Mouse (Mus musculus): ENCODE results near the gene Rtel1. TPM values are rescaled to one million over a fixed set of nuclear protein-coding genes. Genes with fewer than 3 reads are reported as not detected.
A peak's percentile ranks its signal among the peaks of the same experiment; 100 is the strongest.

Gene Rtel1
- polyA plus RNA-seq, 1 experiment from 2014 or later, result 26.2 TPM

DNA sequence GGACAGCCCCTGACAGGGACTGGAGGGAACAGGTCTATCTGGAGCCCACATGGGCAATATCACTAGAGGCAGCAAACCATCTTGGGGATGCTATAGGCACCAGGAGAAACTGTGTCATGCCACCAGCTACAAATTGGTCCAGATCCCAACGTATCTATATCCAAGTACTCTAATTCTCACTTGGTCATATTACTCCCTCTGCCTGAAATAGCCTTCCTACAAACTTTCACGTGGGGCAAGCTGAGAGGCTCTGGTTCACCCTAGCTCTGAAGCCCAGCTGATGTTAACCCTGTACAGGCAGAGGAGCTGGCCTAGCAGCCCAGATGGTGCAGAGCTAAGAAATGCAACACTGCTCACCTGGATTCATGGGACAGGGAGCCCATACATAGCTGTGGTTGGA is 72.0 kb downstream of the Rtel1 start:
- no peaks in the 10 kb centered on the region for H3K9me3 ChIP-seq (replicated peaks)
- H3K9ac ChIP-seq, result no peak overlapping the region
- H3K27ac ChIP-seq, result no peak overlapping the region
- DNase-seq (no peak), ATAC-seq (ENCODE audit: low read depth) (no peak)
- no peak overlapping the region for H3K4me3 ChIP-seq (replicated peaks)
- H3K4me2 ChIP-seq, result no peak overlapping the region
- WGBS (ENCODE audit: insufficient replicate concordance), result 67% methylated on average over 2 of the region's 2 CpGs
- no peaks in the 10 kb centered on the region for H3K27me3 ChIP-seq
- H3K4me1 ChIP-seq (replicated peaks), result no peaks in the 10 kb centered on the region
- peaks cover 70% of the 10 kb centered on the region for H3K36me3 ChIP-seq

GRCm38 (mm10) chr2:181392600-181393213 is 73.2 kb downstream of the Rtel1 start:
- DNase-seq, result peak; percentile 65
- H3K9ac ChIP-seq, result no peak overlapping the region
- no peaks in the 10 kb centered on the region for H3K9me3 ChIP-seq (replicated peaks)
- no peaks in the 10 kb centered on the region for H3K4me1 ChIP-seq (replicated peaks)
- peaks cover 58% of the 10 kb centered on the region for H3K36me3 ChIP-seq
- ATAC-seq (ENCODE audit: low read depth), result peak; percentile 73
- H3K27ac ChIP-seq, result no peak overlapping the region
- H3K4me2 ChIP-seq, result no peak overlapping the region
- H3K27me3 ChIP-seq, result no peaks in the 10 kb centered on the region
- WGBS (ENCODE audit: insufficient replicate concordance), result 29% methylated on average over 4 of the region's 4 CpGs
- H3K4me3 ChIP-seq (replicated peaks), result no peak overlapping the region

GRCm38 (mm10) chr2:181394086-181394485 is 74.5 kb downstream of the Rtel1 start:
- Histone ChIP-seq H3K4me1 (replicated peaks) (no peaks in the 10 kb centered on the region), H3K9me3 (replicated peaks) (no peaks in the 10 kb centered on the region), H3K36me3 (peaks cover 55% of the 10 kb centered on the region), H3K4me2 (no peak overlapping the region), H3K27ac (no peak overlapping the region), H3K4me3 (replicated peaks) (no peak overlapping the region), H3K9ac (no peak overlapping the region), H3K27me3 (no peaks in the 10 kb centered on the region)
- DNase-seq, result no peak
- ATAC-seq (ENCODE audit: low read depth), result no peak
- 84% methylated on average over 3 of the region's 3 CpGs for WGBS (ENCODE audit: insufficient replicate concordance)

GRCm38 (mm10) chr2:181397207-181397761 is 77.7 kb downstream of the Rtel1 start:
- ATAC-seq (ENCODE audit: low read depth) (no peak), DNase-seq (no peak)
- no peak overlapping the region for H3K4me2 ChIP-seq
- H3K27me3 ChIP-seq, result no peaks in the 10 kb centered on the region
- H3K9me3 ChIP-seq (replicated peaks), result no peaks in the 10 kb centered on the region
- peaks cover 33% of the 10 kb centered on the region for H3K36me3 ChIP-seq
- H3K4me1 ChIP-seq (replicated peaks), result peaks cover 8% of the 10 kb centered on the region; the same call in 1 of the 2 replicates
- 73% methylated on average over 5 of the region's 5 CpGs for WGBS (ENCODE audit: insufficient replicate concordance)
- no peak overlapping the region for H3K9ac ChIP-seq
- no peak overlapping the region for H3K27ac ChIP-seq
- no peak overlapping the region for H3K4me3 ChIP-seq (replicated peaks)

DNA sequence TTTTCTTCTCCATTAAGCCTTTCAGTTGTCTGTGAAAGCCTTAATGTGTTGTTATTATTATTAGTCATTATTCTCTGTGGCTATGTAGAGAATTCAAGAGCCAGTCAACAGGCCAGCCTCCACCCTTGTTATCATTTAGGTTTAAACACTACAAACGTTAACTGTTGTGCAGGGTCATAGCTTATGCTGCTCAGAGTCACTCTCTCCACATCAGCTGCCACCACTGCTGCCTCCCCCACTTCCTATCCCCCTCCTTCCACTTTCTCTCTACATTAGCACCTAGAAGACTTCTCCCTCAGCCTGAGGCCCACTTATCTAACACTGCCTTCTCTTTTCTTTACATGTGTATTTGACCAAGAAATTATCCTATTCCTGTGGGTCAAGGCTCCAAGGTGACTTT is 82.0 kb downstream of the Rtel1 start:
- Histone ChIP-seq H3K36me3 (peaks cover 10% of the 10 kb centered on the region; the same call in 1 of the 2 replicates), H3K9me3 (replicated peaks) (no peaks in the 10 kb centered on the region), H3K27ac (no peak overlapping the region), H3K4me3 (replicated peaks) (no peak overlapping the region), H3K27me3 (no peaks in the 10 kb centered on the region), H3K4me1 (replicated peaks) (peaks cover 25% of the 10 kb centered on the region; the same call in 1 of the 2 replicates), H3K4me2 (no peak overlapping the region), H3K9ac (no peak overlapping the region)
- peak; percentile 65 for ATAC-seq (ENCODE audit: low read depth)
- 0% methylated on average over 1 of the region's 1 CpGs for WGBS (ENCODE audit: insufficient replicate concordance)
- DNase-seq, result no peak

- ATAC-seq (ENCODE audit: low read depth) (no peak), DNase-seq (no peak)
- Histone ChIP-seq H3K9ac (no peak overlapping the region), H3K27ac (no peak overlapping the region), H3K4me3 (replicated peaks) (no peak overlapping the region), H3K36me3 (peaks cover 25% of the 10 kb centered on the region), H3K4me2 (no peak overlapping the region), H3K9me3 (replicated peaks) (no peaks in the 10 kb centered on the region), H3K4me1 (replicated peaks) (peaks cover 25% of the 10 kb centered on the region; the same call in 1 of the 2 replicates), H3K27me3 (no peaks in the 10 kb centered on the region)
- WGBS (ENCODE audit: insufficient replicate concordance), result 54% methylated on average over 3 of the region's 3 CpGs
Measured at GRCm38 (mm10) chr2:181403722-181404121, 84.2 kb downstream of the Rtel1 start.

Other genes starting within 250 kb of the Rtel1 start
- gene Kcnq2, start 184.4 kb upstream of the Rtel1 start, polyA plus RNA-seq (2015; fragmentation: Nextera tagmentation; extraction: Ambion mirVana), result 0.16 and 0.20 TPM in 2 replicates
- gene Eef1a2, start 162.7 kb upstream of the Rtel1 start, polyA plus RNA-seq (2015; fragmentation: Nextera tagmentation; extraction: Ambion mirVana), result not detected in 2 replicates
- 92.8 and 101 TPM in 2 replicates for gene Ppdpf, start 132.5 kb upstream of the Rtel1 start, polyA plus RNA-seq (2015; fragmentation: Nextera tagmentation; extraction: Ambion mirVana)
- gene Ptk6, start 117.0 kb upstream of the Rtel1 start, polyA plus RNA-seq (2015; fragmentation: Nextera tagmentation; extraction: Ambion mirVana), result 0.02 and 0.03 TPM in 2 replicates
- gene Srms, start 106.6 kb upstream of the Rtel1 start, polyA plus RNA-seq (2015; fragmentation: Nextera tagmentation; extraction: Ambion mirVana), result 0.08 and 0.12 TPM in 2 replicates
- gene Fndc11, start 99.7 kb upstream of the Rtel1 start, polyA plus RNA-seq (2015; fragmentation: Nextera tagmentation; extraction: Ambion mirVana), result 0.15 TPM in 1 of 2 replicates, not detected in the other
- 1.3 and 1.5 TPM in 2 replicates for gene Helz2, start 77.7 kb upstream of the Rtel1 start, polyA plus RNA-seq (2015; fragmentation: Nextera tagmentation; extraction: Ambion mirVana)
- gene Gmeb2, start 31.7 kb upstream of the Rtel1 start, polyA plus RNA-seq (2015; fragmentation: Nextera tagmentation; extraction: Ambion mirVana), result 8.1 and 9.3 TPM in 2 replicates
- gene Stmn3, start 5.2 kb upstream of the Rtel1 start, polyA plus RNA-seq (2015; fragmentation: Nextera tagmentation; extraction: Ambion mirVana), result 0.60 and 0.91 TPM in 2 replicates
- gene Zgpat, start 45.2 kb downstream of the Rtel1 start, polyA plus RNA-seq (2015; fragmentation: Nextera tagmentation; extraction: Ambion mirVana), result 12.3 and 13.8 TPM in 2 replicates
- gene Arfrp1, start 45.7 kb downstream of the Rtel1 start, polyA plus RNA-seq (2015; fragmentation: Nextera tagmentation; extraction: Ambion mirVana), result 26.6 and 27.8 TPM in 2 replicates
- gene Lime1, start 60.3 kb downstream of the Rtel1 start, polyA plus RNA-seq (2015; fragmentation: Nextera tagmentation; extraction: Ambion mirVana), result 5.1 and 6.0 TPM in 2 replicates
- 10.2 and 10.7 TPM in 2 replicates for gene Zbtb46, start 139.7 kb downstream of the Rtel1 start, polyA plus RNA-seq (2015; fragmentation: Nextera tagmentation; extraction: Ambion mirVana)
- gene Abhd16b, start 173.5 kb downstream of the Rtel1 start, polyA plus RNA-seq (2015; fragmentation: Nextera tagmentation; extraction: Ambion mirVana), result 0.06 TPM in 2 replicates
- 83.0 and 87.8 TPM in 2 replicates for gene Tpd52l2, start 177.4 kb downstream of the Rtel1 start, polyA plus RNA-seq (2015; fragmentation: Nextera tagmentation; extraction: Ambion mirVana)
- gene Dnajc5, start 200.7 kb downstream of the Rtel1 start, polyA plus RNA-seq (2015; fragmentation: Nextera tagmentation; extraction: Ambion mirVana), result 29.6 and 35.7 TPM in 2 replicates

All from liver, embryonic 13.5 days (tissue).